In genomic region chr9:52148831-52149230, GRCm38 (mm10) we compare ENCODE assay signal across 14 mouse cellular contexts. TPM values are rescaled to one million over a fixed set of nuclear protein-coding genes. Genes with fewer than 3 reads are reported as not detected.
DNase-seq lines count a peak whose midpoint lies in the region; ATAC-seq and TF ChIP-seq lines count a peak whose summit lies in the region.
"Had no signal": no experiment of that assay in that cellular context is flagged by ENCODE, and none has a peak within 500 bp of the region (broad histone marks: within the 10 kb centered on the region; RNA-seq: fewer than 3 reads in every experiment).

No protein-coding gene starts in this region.

- DNase-seq in heart, adult 18-20 months = no peak
- DNase-seq in midbrain, postnatal 0 days (ENCODE audit: low spot score) = no peak
- no peak for DNase-seq in frontal cortex, postnatal 36 days (ENCODE audit: low spot score in 2 of 2)
- DNase-seq: adrenal gland, adult 2 months; B cell, adult 2 months; kidney, adult 11 months; lung, adult 18-20 months; thymus, postnatal 25 days had no signal

- H3K4me1 ChIP-seq in heart, embryonic 13.5 days = peaks cover 33% of the 10 kb centered on the region
- peaks cover 9% of the 10 kb centered on the region for H3K4me1 ChIP-seq in embryonic facial prominence, embryonic 15.5 days
- H3K4me1 ChIP-seq in hindbrain, embryonic 15.5 days (replicated peaks) = peaks cover 48% of the 10 kb centered on the region
- peaks cover 13% of the 10 kb centered on the region; the same call in 1 of the 2 replicates for H3K4me1 ChIP-seq in midbrain, postnatal 0 days (ENCODE audit: insufficient read depth, low read length)
- peaks cover 5% of the 10 kb centered on the region; the same call in 1 of the 2 replicates for H3K4me1 ChIP-seq in kidney, embryonic 16.5 days (ENCODE audit: insufficient read depth, low read length)

- peak overlapping the region; percentile 13 for H3K27ac ChIP-seq in heart, embryonic 13.5 days (replicated peaks)
- peak overlapping the region; percentile 51 for H3K27ac ChIP-seq in embryonic facial prominence, embryonic 15.5 days (replicated peaks)
- H3K27ac ChIP-seq in hindbrain, embryonic 15.5 days (replicated peaks) = peak overlapping the region; percentile 73
- peak overlapping the region; percentile 43; the same call in 1 of the 2 replicates for H3K27ac ChIP-seq in midbrain, postnatal 0 days (ENCODE audit: low read depth, low read length)
- H3K27ac ChIP-seq in kidney, embryonic 16.5 days (ENCODE audit: low read length) = no peak overlapping the region

- peak overlapping the region; percentile 2; the same call in 1 of the 2 replicates for H3K4me3 ChIP-seq in heart, embryonic 13.5 days
- no peak overlapping the region for H3K4me3 ChIP-seq in embryonic facial prominence, embryonic 15.5 days (replicated peaks)
- H3K4me3 ChIP-seq in hindbrain, embryonic 15.5 days = peak overlapping the region; percentile 24
- peak overlapping the region; percentile 20; the same call in 1 of the 2 replicates for H3K4me3 ChIP-seq in midbrain, postnatal 0 days (ENCODE audit: low read depth, low read length)
- H3K4me3 ChIP-seq in kidney, embryonic 16.5 days (ENCODE audit: low read length) = no peak overlapping the region
- H3K4me3 ChIP-seq: megakaryocyte, embryonic 14.5 days had no signal

- WGBS in heart, embryonic 13.5 days = 70% methylated on average over 4 of the region's 4 CpGs
- WGBS in embryonic facial prominence, embryonic 15.5 days = 67% methylated on average over 4 of the region's 4 CpGs
- WGBS in hindbrain, embryonic 15.5 days = 23% methylated on average over 4 of the region's 4 CpGs
- WGBS in midbrain, postnatal 0 days = 24% methylated on average over 4 of the region's 4 CpGs
- whole genome bisulfite sequencing in kidney, embryonic 16.5 days = 90% methylated on average over 4 of the region's 4 CpGs

- H3K27me3 ChIP-seq in heart, embryonic 13.5 days (replicated peaks) = no peaks in the 10 kb centered on the region
- H3K27me3 ChIP-seq in embryonic facial prominence, embryonic 15.5 days = no peaks in the 10 kb centered on the region
- H3K27me3 ChIP-seq in hindbrain, embryonic 15.5 days = no peaks in the 10 kb centered on the region
- no peaks in the 10 kb centered on the region for H3K27me3 ChIP-seq in midbrain, postnatal 0 days (ENCODE audit: insufficient read depth, low read length)
- no peaks in the 10 kb centered on the region for H3K27me3 ChIP-seq in kidney, embryonic 16.5 days (ENCODE audit: insufficient read depth, low read length)
- H3K27me3 ChIP-seq: megakaryocyte, embryonic 14.5 days had no signal

- no peaks in the 10 kb centered on the region for H3K9me3 ChIP-seq in heart, embryonic 13.5 days
- no peaks in the 10 kb centered on the region for H3K9me3 ChIP-seq in embryonic facial prominence, embryonic 15.5 days (replicated peaks)
- H3K9me3 ChIP-seq in hindbrain, embryonic 15.5 days = no peaks in the 10 kb centered on the region
- no peaks in the 10 kb centered on the region for H3K9me3 ChIP-seq in midbrain, postnatal 0 days (ENCODE audit: low read length)
- no peaks in the 10 kb centered on the region for H3K9me3 ChIP-seq in kidney, embryonic 16.5 days (ENCODE audit: low read length)
- H3K9me3 ChIP-seq: megakaryocyte, embryonic 14.5 days had no signal

- no peak for TF ChIP-seq CTCF in midbrain, postnatal 0 days (IDR thresholded peaks at IDR 0.05)

- no peak for ATAC-seq in heart, embryonic 13.5 days (ENCODE audit: extremely low read depth, insufficient number of reproducible peaks, low FRiP score, low TSS enrichment)
- ATAC-seq in embryonic facial prominence, embryonic 15.5 days (ENCODE audit: insufficient number of reproducible peaks, low FRiP score, low TSS enrichment, low read depth) = no peak
- ATAC-seq in hindbrain, embryonic 15.5 days (ENCODE audit: low FRiP score, low read depth) = no peak
- no peak for ATAC-seq in midbrain, postnatal 0 days (ENCODE audit: low FRiP score)
- ATAC-seq in kidney, embryonic 16.5 days (ENCODE audit: low FRiP score, low TSS enrichment) = no peak
- ATAC-seq in frontal cortex, adult (ENCODE audit: low TSS enrichment) = no peak

- H3K9ac ChIP-seq in heart, embryonic 13.5 days = no peak overlapping the region
- H3K9ac ChIP-seq in embryonic facial prominence, embryonic 15.5 days = no peak overlapping the region
- H3K9ac ChIP-seq in hindbrain, embryonic 15.5 days = no peak overlapping the region
- 0 out of 2 replicates have a peak overlapping the region, but pooled peaks have one; percentile 9 for H3K9ac ChIP-seq in midbrain, postnatal 0 days (replicated peaks; ENCODE audit: low read length, poor library complexity, severe bottlenecking)
- H3K9ac ChIP-seq in kidney, embryonic 16.5 days (replicated peaks; ENCODE audit: low read length) = no peak overlapping the region

- peak overlapping the region; percentile 16 for H3K4me2 ChIP-seq in heart, embryonic 13.5 days
- no peak overlapping the region for H3K4me2 ChIP-seq in embryonic facial prominence, embryonic 15.5 days (replicated peaks)
- peak overlapping the region; percentile 45 for H3K4me2 ChIP-seq in hindbrain, embryonic 15.5 days
- peak overlapping the region; percentile 34 for H3K4me2 ChIP-seq in midbrain, postnatal 0 days (ENCODE audit: low read depth, low read length, poor library complexity, severe bottlenecking)
- H3K4me2 ChIP-seq in kidney, embryonic 16.5 days (replicated peaks; ENCODE audit: low read depth, low read length) = no peak overlapping the region

- peaks cover 6% of the 10 kb centered on the region for H3K36me3 ChIP-seq in heart, embryonic 13.5 days
- no peaks in the 10 kb centered on the region for H3K36me3 ChIP-seq in embryonic facial prominence, embryonic 15.5 days
- H3K36me3 ChIP-seq in hindbrain, embryonic 15.5 days = no peaks in the 10 kb centered on the region
- H3K36me3 ChIP-seq in midbrain, postnatal 0 days (ENCODE audit: insufficient read depth, low read length) = no peaks in the 10 kb centered on the region
- 0 out of 2 replicates have a peak, but pooled peaks cover 4% of the 10 kb centered on the region for H3K36me3 ChIP-seq in kidney, embryonic 16.5 days (ENCODE audit: insufficient read depth, low read length)

RNA-seq across cellular contexts. Expression of gene Zc3h12c, which starts 19.5 kb away (rescaled TPM):
- 2.4 and 2.5 TPM in 2 replicates for polyA plus RNA-seq in heart, embryonic 13.5 days (2015; fragmentation: Nextera tagmentation; extraction: Ambion mirVana)
- 1 to 10 TPM; 7.7 to 8.4 TPM for total RNA-seq in heart, adult 18-20 months (2021)
- 3.1 and 3.4 TPM in 2 replicates for polyA plus RNA-seq in embryonic facial prominence, embryonic 15.5 days (2015; fragmentation: Nextera tagmentation; extraction: Ambion mirVana)
- polyA plus RNA-seq in hindbrain, embryonic 15.5 days (2015; fragmentation: Nextera tagmentation; extraction: Ambion mirVana) = 4.5 and 6.3 TPM in 2 replicates
- 13.4 and 15.1 TPM in 2 replicates for total RNA-seq in midbrain, postnatal 0 days (2014; rRNA removed)
- polyA plus RNA-seq in midbrain, postnatal 0 days (2015; fragmentation: Nextera tagmentation; extraction: Ambion mirVana) = 2.6 and 3.4 TPM in 2 replicates
- polyA plus RNA-seq in kidney, embryonic 16.5 days (2015; fragmentation: Nextera tagmentation; extraction: Ambion mirVana) = 3.0 and 3.4 TPM in 2 replicates

Comparison
In these comparisons a context has a peak if more than half of its experiments do, and no peak if none do; other contexts are left out.
1. H3K4me2 ChIP-seq: peak in heart, embryonic 13.5 days (single experiment), hindbrain, embryonic 15.5 days (single experiment) and midbrain, postnatal 0 days (single experiment); none in embryonic facial prominence, embryonic 15.5 days (single experiment) and kidney, embryonic 16.5 days (single experiment).
2. H3K4me3 ChIP-seq: peak in heart, embryonic 13.5 days (single experiment), hindbrain, embryonic 15.5 days (single experiment) and midbrain, postnatal 0 days (single experiment); none in embryonic facial prominence, embryonic 15.5 days (single experiment) and kidney, embryonic 16.5 days (single experiment).